Mouse (Mus musculus) kidney, adult 11 months (tissue): ENCODE data around the gene Rab7.
"Not testable (repeated sequence)": the region's sequence is repeated elsewhere in the genome, so short reads cannot be mapped to it uniquely, and the experiment has no call there.

Source experiments
- DNase-seq: peaks from one replicate; pipeline ENCODE4 v3.0.0; 2022

Gene Rab7

DNA sequence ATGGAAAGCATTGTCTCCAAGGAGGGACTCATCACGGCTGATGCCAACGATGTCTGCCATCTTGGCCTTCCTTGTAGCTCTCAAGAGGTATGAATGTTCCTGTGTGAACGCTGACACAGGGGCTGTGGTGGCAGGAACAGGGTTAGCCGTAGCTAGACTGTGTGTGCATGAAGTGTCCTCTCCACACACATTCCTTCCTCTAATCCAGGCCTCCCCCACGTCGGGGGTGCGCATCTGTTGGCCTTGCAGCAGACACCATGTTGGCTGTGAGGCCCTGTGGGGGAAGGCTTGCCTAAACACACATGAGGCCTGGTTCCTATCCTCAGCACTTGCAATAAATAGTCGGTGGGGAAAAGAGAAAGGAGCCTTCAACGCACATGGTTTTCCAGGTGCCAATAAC, 48.5 kb downstream of the Rab7 start:
- DNase-seq, result no peak

DNA sequence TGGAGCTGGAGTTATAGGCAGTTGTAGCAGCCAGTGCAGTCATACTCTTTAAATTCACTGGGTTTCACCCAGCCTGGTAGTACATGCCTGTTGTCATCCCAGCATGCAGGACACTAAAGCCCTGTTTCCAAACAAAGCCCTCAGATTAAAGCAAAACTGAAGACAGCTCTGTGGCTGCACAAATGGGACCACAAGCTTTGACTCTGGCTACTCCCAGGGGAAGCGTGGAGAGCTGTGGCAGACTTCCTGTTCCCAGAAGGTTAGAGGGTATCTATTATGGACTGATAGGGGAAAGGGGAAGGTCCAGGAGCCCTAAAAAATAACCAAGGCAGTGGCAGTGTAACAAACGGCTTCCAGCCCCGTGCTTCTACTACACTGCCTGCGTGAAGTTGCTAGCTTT, 49.6 kb downstream of the Rab7 start:
- DNase-seq, result peak; percentile 25

DNA sequence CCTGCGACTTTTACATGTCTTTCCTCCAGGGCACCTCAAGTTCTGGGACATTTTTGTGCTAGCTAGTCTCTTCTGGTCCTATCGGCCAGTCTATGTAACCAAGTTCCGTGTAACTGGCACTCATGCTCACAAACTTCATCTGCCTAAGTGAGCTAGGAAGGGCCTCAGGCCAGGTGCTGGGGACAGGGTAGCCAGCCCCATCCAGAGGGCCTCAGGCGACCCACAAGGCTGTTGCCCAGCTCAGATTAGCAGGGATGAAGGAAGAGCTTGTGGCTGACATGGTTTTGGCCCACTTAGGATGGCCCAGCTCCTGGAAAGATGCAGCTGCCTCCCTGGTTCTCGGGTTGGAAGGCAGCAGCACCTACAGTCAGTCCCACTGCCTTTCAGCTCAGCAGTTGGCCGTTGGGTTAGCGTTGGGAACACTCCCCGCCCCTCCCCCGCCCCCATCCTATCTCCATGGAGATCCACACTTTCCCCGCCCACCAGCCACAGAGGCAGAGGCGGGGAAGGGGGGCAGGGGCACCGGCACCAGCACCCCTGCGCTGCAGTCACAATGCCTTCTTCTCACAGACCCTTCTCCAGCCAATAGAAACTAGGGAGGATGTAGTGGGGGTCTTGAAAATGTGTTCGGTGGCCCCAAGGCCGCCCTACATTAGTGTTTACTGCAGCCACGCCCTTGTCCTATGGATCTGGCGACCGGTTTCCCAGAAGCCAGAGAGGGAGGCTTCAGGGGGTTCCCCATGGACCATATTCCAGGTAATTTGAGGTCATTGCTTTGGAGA, 51.1 kb downstream of the Rab7 start:
- no peak for DNase-seq

DNA sequence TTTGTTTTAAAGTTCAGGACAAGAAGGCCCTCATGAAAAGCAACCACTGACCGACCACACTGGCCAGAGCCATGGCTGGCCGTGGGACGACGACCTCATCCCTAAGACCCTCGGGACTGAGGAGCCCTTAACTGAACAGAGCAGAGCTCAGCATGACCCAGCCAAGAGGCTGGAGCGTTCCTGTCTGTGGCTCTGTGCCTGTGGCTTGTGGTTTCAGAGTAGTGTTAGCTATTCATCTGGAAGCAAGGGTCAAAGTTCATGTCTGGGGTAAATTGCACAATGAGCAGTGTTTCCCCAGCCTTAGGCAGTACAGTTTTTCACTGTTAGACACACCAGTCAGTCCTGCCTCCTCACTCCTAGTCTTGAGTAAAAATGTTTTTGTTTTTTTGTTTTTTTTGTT, 52.3 kb downstream of the Rab7 start:
- DNase-seq, result peak; percentile 76

GRCm38 (mm10) chr6:87991886-87992285, 53.2 kb downstream of the Rab7 start:
- DNase-seq, result no peak

- no peak for DNase-seq
These were observed 53.9 kb downstream of the Rab7 start for GRCm38 (mm10) chr6:87991216-87991615.

GRCm38 (mm10) chr6:87982506-87982905, 62.6 kb downstream of the Rab7 start:
- DNase-seq, result no peak

DNA sequence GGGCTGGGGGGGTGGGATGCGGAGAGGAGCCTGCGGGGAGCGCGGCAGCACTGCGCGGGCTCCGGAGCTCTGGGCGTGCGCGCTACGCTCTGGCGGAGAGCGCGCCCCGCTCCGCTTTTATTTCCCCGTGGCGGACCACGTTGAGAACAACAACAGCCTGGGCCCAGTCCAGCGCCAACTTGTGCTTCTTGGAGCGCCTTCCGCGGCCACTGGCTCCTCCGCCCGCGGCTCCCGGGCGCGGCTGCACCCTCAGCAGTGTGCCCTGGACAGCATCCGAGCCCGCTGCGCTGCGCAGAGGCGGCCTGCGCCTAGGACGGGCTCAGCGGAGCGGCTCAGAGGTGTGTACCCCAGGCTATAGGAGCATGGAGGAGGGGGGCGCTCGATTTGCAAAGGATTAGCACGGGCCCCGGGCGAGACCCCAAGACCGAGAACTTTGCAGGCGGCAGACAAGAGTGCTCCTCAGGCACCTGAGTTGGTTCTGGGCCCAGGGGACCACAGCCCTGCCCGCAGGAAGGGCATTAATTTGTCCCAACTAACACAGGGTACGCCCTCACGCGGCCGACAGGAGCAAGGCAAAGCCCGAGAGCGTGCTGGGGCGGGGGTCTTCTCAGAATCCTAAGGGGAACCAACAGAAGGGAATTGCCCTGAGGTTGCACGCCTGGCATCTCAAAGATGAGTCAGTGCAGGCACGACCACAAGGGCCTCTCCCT, 63.4 kb downstream of the Rab7 start, which contains the start of gene H1fx:
TSS of gene H1fx (minus strand) at position 91 of the 710 bp plus-strand sequence.
- DNase-seq, result no peak

- no peak for DNase-seq
These were observed 64.0 kb downstream of the Rab7 start for GRCm38 (mm10) chr6:87981030-87981485.

- DNase-seq, result no peak
These were observed 64.6 kb downstream of the Rab7 start for GRCm38 (mm10) chr6:87980374-87981029.

DNA sequence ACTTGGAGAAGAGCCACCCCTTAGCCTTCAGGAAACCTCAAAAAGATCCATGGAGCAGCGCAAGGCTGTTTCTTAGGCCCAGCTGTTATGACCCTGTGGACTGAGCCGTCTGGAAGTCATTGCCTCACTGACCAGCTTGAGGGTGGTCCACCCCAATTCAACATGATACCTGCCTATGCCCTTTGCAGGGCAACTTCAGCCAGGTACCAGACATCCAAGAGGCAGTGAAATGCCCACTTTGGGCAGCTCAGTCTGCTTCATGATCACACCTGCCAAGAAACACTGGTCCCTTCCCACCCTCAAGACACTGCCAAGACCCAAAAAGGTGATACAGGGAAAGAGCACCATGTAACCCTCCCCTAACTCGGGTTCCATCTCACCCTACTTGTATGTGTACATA, 65.3 kb downstream of the Rab7 start:
- no peak for DNase-seq

DNA sequence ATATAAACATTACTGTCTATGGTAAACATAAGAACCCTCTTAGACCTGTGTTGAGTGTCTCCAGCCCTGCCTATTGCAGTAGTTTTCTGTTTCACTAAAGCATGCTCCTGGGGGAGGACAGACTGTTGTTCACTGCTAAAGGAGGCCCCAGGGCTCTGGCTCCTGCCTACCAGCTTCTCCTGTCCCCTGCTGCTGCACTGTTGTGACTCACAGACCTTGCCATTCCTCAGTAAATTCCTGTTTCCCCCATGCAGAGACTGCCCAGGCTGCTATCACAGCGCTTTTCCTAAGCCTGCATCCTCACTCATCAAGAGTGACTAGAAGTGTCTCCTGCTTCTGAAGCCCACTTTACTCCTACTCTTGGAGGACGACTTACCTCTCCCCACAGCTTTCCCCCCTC, 75.0 kb downstream of the Rab7 start:
- no peak for DNase-seq

GRCm38 (mm10) chr6:87962457-87962856, 82.6 kb downstream of the Rab7 start:
- not testable (repeated sequence) for DNase-seq
